Mouse (Mus musculus) neural tube, embryonic 11.5 days (tissue): ENCODE results near the gene Lfng. TPM values are rescaled to one million over a fixed set of nuclear protein-coding genes. Genes with fewer than 3 reads are reported as not detected.

Experiments used
- ATAC-seq: fragments of 200-750 bp; cut with Nextera tagmentation; 2 replicates; pipeline ENCODE4 v1.8.0; 2017; ENCODE audit warnings: moderate number of reproducible peaks, mild to moderate bottlenecking, moderate TSS enrichment, moderate library complexity; ENCODE audit not compliant: insufficient read depth, low FRiP score, low TSS enrichment
- DNase-seq: peaks from one replicate; pipeline ENCODE4 v3.0.0-alpha.2; 2015; ENCODE audit warnings: low spot score
- H3K27ac ChIP-seq: fragments of 300-500 bp; sonication (generic); 2 replicates; pipeline ENCODE4 v1.5.1; 2014; ENCODE audit warnings: low read depth, mild to moderate bottlenecking, low read length
- H3K27me3 ChIP-seq: fragments of 300-500 bp; sonication (generic); 2 replicates; pipeline ENCODE4 v1.6.1; 2014; ENCODE audit warnings: mild to moderate bottlenecking, low read length, mixed read lengths; ENCODE audit not compliant: control insufficient read depth, insufficient read depth
- H3K36me3 ChIP-seq: fragments of 300-500 bp; sonication (generic); 2 replicates; pipeline ENCODE4 v1.6.1; 2014; ENCODE audit warnings: mild to moderate bottlenecking, low read length, moderate library complexity, mixed read lengths; ENCODE audit not compliant: control insufficient read depth, insufficient read depth
- H3K4me1 ChIP-seq: fragments of 300-500 bp; sonication (generic); 2 replicates; pipeline ENCODE4 v1.6.1; 2014; ENCODE audit warnings: low read length, mixed read lengths; ENCODE audit not compliant: control insufficient read depth, insufficient read depth
- H3K4me2 ChIP-seq: fragments of 300-500 bp; sonication (generic); 2 replicates; pipeline ENCODE4 v1.6.1; 2014; ENCODE audit warnings: low read depth, mild to moderate bottlenecking, moderate library complexity
- H3K4me3 ChIP-seq: fragments of 300-500 bp; sonication (generic); 2 replicates; pipeline ENCODE4 v1.5.1; 2014; ENCODE audit warnings: low read depth, low read length
- H3K9ac ChIP-seq: fragments of 300-500 bp; sonication (generic); 2 replicates; pipeline ENCODE4 v1.6.1; 2014; ENCODE audit warnings: mild to moderate bottlenecking, low read length
- H3K9me3 ChIP-seq: fragments of 300-500 bp; sonication (generic); 2 replicates; pipeline ENCODE4 v1.6.1; 2016; ENCODE audit warnings: low read length; ENCODE audit not compliant: control insufficient read depth
- WGBS: fragments of 180-500 bp; shearing (Covaris S2); extraction: QIAGEN DNeasy Blood & Tissue Kit; methylation state at CpG from one replicate; pipeline ENCODE4 v1.1.7; 2014; 5-methylcytosine and 5-hydroxymethylcytosine counted together
- polyA plus RNA-seq: library from polyadenylated mRNA; unstranded; fragments of >200 nt; fragmentation: Nextera tagmentation; extraction: Ambion mirVana; gene quantifications from 2 replicates; pipeline ENCODE4 v1.2.1, GENCODE M21; 2014

Gene Lfng
- polyA plus RNA-seq, 1 experiment from 2014 or later, result 35.4 TPM

- ATAC-seq, result no peak
These were observed 16.7 kb downstream of the Lfng start for GRCm38 (mm10) chr5:140623791-140624190.

GRCm38 (mm10) chr5:140624238-140624637 lies 17.1 kb downstream of the Lfng start:
- Histone ChIP-seq H3K27me3 (no peaks in the 10 kb centered on the region), H3K36me3 (peaks cover 53% of the 10 kb centered on the region)
- WGBS, result 94% methylated on average over 5 of the region's 5 CpGs

More at GRCm38 (mm10) chr5:140623791-140624190, 16.7 kb downstream of the Lfng start:
- Histone ChIP-seq H3K4me3 (no peak overlapping the region), H3K9me3 (no peaks in the 10 kb centered on the region), H3K4me2 (no peak overlapping the region), H3K27me3 (no peaks in the 10 kb centered on the region), H3K36me3 (peaks cover 48% of the 10 kb centered on the region), H3K27ac (no peak overlapping the region), H3K4me1 (no peaks in the 10 kb centered on the region), H3K9ac (no peak overlapping the region)
- no peak for DNase-seq
- 83% methylated on average over 4 of the region's 4 CpGs for WGBS

GRCm38 (mm10) chr5:140624961-140625360 lies 17.8 kb downstream of the Lfng start:
- Histone ChIP-seq H3K27ac (no peak overlapping the region), H3K36me3 (peaks cover 58% of the 10 kb centered on the region), H3K9ac (no peak overlapping the region), H3K4me2 (no peak overlapping the region), H3K4me3 (no peak overlapping the region), H3K9me3 (no peaks in the 10 kb centered on the region), H3K4me1 (no peaks in the 10 kb centered on the region), H3K27me3 (no peaks in the 10 kb centered on the region)
- ATAC-seq (no peak), DNase-seq (no peak)
- 94% methylated on average over 13 of the region's 13 CpGs for WGBS

More at GRCm38 (mm10) chr5:140624238-140624637, 17.1 kb downstream of the Lfng start:
- no peak for DNase-seq
- H3K9ac ChIP-seq, result no peak overlapping the region
- no peaks in the 10 kb centered on the region for H3K9me3 ChIP-seq
- no peak for ATAC-seq
- H3K4me2 ChIP-seq, result no peak overlapping the region
- H3K4me1 ChIP-seq, result no peaks in the 10 kb centered on the region
- no peak overlapping the region for H3K4me3 ChIP-seq
- H3K27ac ChIP-seq, result no peak overlapping the region

GRCm38 (mm10) chr5:140627580-140627979 lies 20.5 kb downstream of the Lfng start:
- H3K4me3 ChIP-seq, result no peak overlapping the region
- ATAC-seq, result no peak
- WGBS, result 92% methylated on average over 5 of the region's 5 CpGs

GRCm38 (mm10) chr5:140628995-140629394 lies 21.9 kb downstream of the Lfng start:
- no peaks in the 10 kb centered on the region for H3K9me3 ChIP-seq
- H3K9ac ChIP-seq, result no peak overlapping the region

More at GRCm38 (mm10) chr5:140627580-140627979, 20.5 kb downstream of the Lfng start:
- no peaks in the 10 kb centered on the region for H3K27me3 ChIP-seq
- peaks cover 61% of the 10 kb centered on the region for H3K36me3 ChIP-seq
- no peaks in the 10 kb centered on the region for H3K4me1 ChIP-seq
- H3K4me2 ChIP-seq, result no peak overlapping the region
- H3K27ac ChIP-seq, result no peak overlapping the region
- no peak for DNase-seq
- H3K9ac ChIP-seq, result no peak overlapping the region
- no peaks in the 10 kb centered on the region for H3K9me3 ChIP-seq

GRCm38 (mm10) chr5:140633432-140633831 lies 26.3 kb downstream of the Lfng start:
- 95% methylated on average over 7 of the region's 7 CpGs for WGBS

More at GRCm38 (mm10) chr5:140628995-140629394, 21.9 kb downstream of the Lfng start:
- Histone ChIP-seq H3K27me3 (no peaks in the 10 kb centered on the region), H3K4me3 (no peak overlapping the region), H3K4me2 (no peak overlapping the region), H3K27ac (no peak overlapping the region), H3K4me1 (no peaks in the 10 kb centered on the region), H3K36me3 (peaks cover 59% of the 10 kb centered on the region)
- ATAC-seq (no peak), DNase-seq (no peak)
- WGBS, result 95% methylated on average over 9 of the region's 9 CpGs

GRCm38 (mm10) chr5:140634798-140635722 lies 27.9 kb downstream of the Lfng start:
- DNase-seq (no peak), ATAC-seq (no peak)
- no peak overlapping the region for H3K4me3 ChIP-seq
- 96% methylated on average over 26 of the region's 26 CpGs for WGBS
- H3K9me3 ChIP-seq, result no peaks in the 10 kb centered on the region
- no peak overlapping the region for H3K27ac ChIP-seq
- no peak overlapping the region for H3K4me2 ChIP-seq
- H3K27me3 ChIP-seq, result no peaks in the 10 kb centered on the region
- no peak overlapping the region for H3K9ac ChIP-seq
- H3K4me1 ChIP-seq, result peaks cover 8% of the 10 kb centered on the region
- H3K36me3 ChIP-seq, result peaks cover 45% of the 10 kb centered on the region

More at GRCm38 (mm10) chr5:140633432-140633831, 26.3 kb downstream of the Lfng start:
- H3K27ac ChIP-seq, result no peak overlapping the region
- peaks cover 58% of the 10 kb centered on the region for H3K36me3 ChIP-seq
- ATAC-seq, result no peak
- DNase-seq, result no peak
- H3K4me1 ChIP-seq, result peaks cover 8% of the 10 kb centered on the region; the same call in 1 of the 2 replicates
- H3K9me3 ChIP-seq, result no peaks in the 10 kb centered on the region
- no peak overlapping the region for H3K4me2 ChIP-seq
- H3K27me3 ChIP-seq, result no peaks in the 10 kb centered on the region
- no peak overlapping the region for H3K4me3 ChIP-seq
- H3K9ac ChIP-seq, result no peak overlapping the region

GRCm38 (mm10) chr5:140636316-140637057 lies 29.4 kb downstream of the Lfng start:
- no peak overlapping the region for H3K27ac ChIP-seq
- H3K9ac ChIP-seq, result no peak overlapping the region
- H3K4me2 ChIP-seq, result no peak overlapping the region
- H3K36me3 ChIP-seq, result peaks cover 44% of the 10 kb centered on the region
- no peak for DNase-seq
- no peak overlapping the region for H3K4me3 ChIP-seq
- ATAC-seq, result no peak
- no peaks in the 10 kb centered on the region for H3K27me3 ChIP-seq
- H3K9me3 ChIP-seq, result no peaks in the 10 kb centered on the region
- 97% methylated on average over 7 of the region's 7 CpGs for WGBS
- peaks cover 12% of the 10 kb centered on the region for H3K4me1 ChIP-seq
